Mouse (Mus musculus) Patski (cell line): ENCODE measurements around the gene Npc1l1. TPM values are rescaled to one million over a fixed set of nuclear protein-coding genes. Genes with fewer than 3 reads are reported as not detected.

Source experiments
- ATAC-seq: fragments of 100-300 bp; one replicate; pipeline ENCODE4 v1.8.0; 2021
- CTCF ChIA-PET: fragments of 350-600 bp; sonication (Branson Sonifier 250); formaldehyde crosslinking; loops from one replicate; lab custom pipeline; 2022; ENCODE audit warnings: inconsistent platforms; lab: Charles Lee
- POLR2A ChIA-PET: fragments of 350-600 bp; sonication (Branson Sonifier 250); formaldehyde crosslinking; loops from one replicate; lab custom pipeline; 2022; ENCODE audit warnings: antibody characterized with exemption, inconsistent platforms; lab: Charles Lee
- DNase-seq: peaks from one replicate; pipeline ENCODE4 v3.0.0-alpha.2; 2011; ENCODE audit warnings: low read depth, low spot score
- H3K27me3 ChIP-seq: fragments of 371-371 bp; one replicate; pipeline ENCODE4 v1.5.1; 2021
- CTCF ChIP-seq: fragments of 100-300 bp; IDR thresholded peaks from one replicate; pipeline ENCODE4 v1.5.1; 2021
- in situ Hi-C: fragments of 300-500 bp; cut with MboI; formaldehyde crosslinking; loops from 3 replicates; pipeline ENCODE4 v1.11.1; 2018; ENCODE audit warnings: low pct_unique_long_range_greater_than_20kb, mixed read lengths
- polyA plus RNA-seq: library from polyadenylated mRNA; unstranded; gene quantifications from one replicate; pipeline ENCODE4 v1.2.3, GENCODE M21; 2021

Gene Npc1l1
- polyA plus RNA-seq, 1 experiment from 2014 or later, result 0.24 TPM

- in situ Hi-C loops, result no loop called here
Measured at GRCm38 (mm10) chr11:6208158-6208557, 21.8 kb downstream of the Npc1l1 start.

DNA sequence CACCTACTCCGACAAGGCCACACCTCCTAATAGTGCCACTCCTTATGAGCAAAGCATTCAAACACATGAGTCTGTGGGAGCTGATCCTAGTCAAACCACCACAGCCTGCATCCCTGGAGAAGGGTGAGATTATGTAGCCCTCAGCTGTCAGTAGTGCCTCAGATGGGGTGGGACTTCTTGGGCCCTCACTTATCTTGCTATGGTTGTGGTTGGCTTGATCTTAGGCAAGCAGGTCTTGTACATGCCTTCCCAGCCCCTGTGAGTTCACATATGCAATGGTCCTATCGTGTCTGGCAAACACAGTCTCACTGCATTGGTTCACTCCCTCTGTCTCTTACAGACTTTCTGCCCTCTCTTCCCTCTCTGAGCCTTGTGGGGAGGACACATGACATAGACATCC is 22.9 kb downstream of the Npc1l1 start:
- no peak for TF ChIP-seq CTCF
- in situ Hi-C loops, result no loop called here
- H3K27me3 ChIP-seq, result peaks cover 17% of the 10 kb centered on the region
- ATAC-seq (no peak), DNase-seq (no peak)
- ChIA-PET POLR2A (no interaction called here), CTCF (no interaction called here)

More at GRCm38 (mm10) chr11:6208158-6208557, 21.8 kb downstream of the Npc1l1 start:
- POLR2A ChIA-PET, result interaction anchor here (0.9 kb wide), 1 partner anchor 16 kb away, joined by 4 read pairs; no protein-coding TSS in a partner anchor
- DNase-seq (no peak), ATAC-seq (no peak)
- CTCF ChIA-PET, result no interaction called here
- TF ChIP-seq CTCF, result no peak
- peaks cover 17% of the 10 kb centered on the region for H3K27me3 ChIP-seq

GRCm38 (mm10) chr11:6200570-6200969 is 29.4 kb downstream of the Npc1l1 start:
- CTCF ChIA-PET, result no interaction called here
- no peak for ATAC-seq
- DNase-seq, result no peak
- H3K27me3 ChIP-seq, result peaks cover 8% of the 10 kb centered on the region
- POLR2A ChIA-PET, result interaction anchor here (0.6 kb wide), 1 partner anchor 80 kb away, joined by 3 read pairs; no protein-coding TSS in a partner anchor
- in situ Hi-C loops, result no loop called here
- no peak for TF ChIP-seq CTCF

DNA sequence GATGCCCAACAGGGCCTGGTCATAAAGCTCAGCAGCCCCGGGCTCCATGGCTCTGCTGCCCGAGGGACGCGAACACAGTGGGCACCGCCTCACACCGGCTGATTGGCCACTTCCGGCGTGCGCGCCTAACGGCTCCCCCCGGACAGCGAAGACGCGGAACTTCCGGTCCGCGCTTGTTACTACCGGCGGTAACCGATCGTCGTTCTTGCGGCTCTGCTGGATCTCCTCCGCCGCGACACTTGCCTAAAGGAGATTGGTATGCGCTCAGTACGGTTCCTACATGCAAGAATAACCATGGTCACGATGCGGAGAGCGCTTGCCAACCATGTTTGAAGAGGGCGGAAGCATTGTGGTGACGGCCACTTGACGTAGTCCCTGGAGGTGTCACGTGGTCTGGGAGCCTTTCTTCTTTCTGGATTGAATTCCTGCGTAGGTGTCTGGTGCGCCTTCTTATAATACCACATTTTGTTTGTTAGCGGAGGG is 29.8 kb downstream of the Npc1l1 start, which contains the start of gene Nudcd3:
TSS of gene Nudcd3 (minus strand) at position 329 of the 483 bp plus-strand sequence.
- no peak for TF ChIP-seq CTCF
- in situ Hi-C loops, result no loop called here
- ChIA-PET POLR2A (interaction anchor here (0.6 kb wide), 1 partner anchor 81 kb away, joined by 3 read pairs; no protein-coding TSS in a partner anchor), CTCF (no interaction called here)
- ATAC-seq (peak; percentile 61), DNase-seq (peak; percentile 75)
- H3K27me3 ChIP-seq, result peaks cover 3% of the 10 kb centered on the region

- TF ChIP-seq CTCF, result no peak
- POLR2A ChIA-PET, result interaction anchor here (0.6 to 1.0 kb wide), 2 partner anchors 81 to 223 kb away, joined by 3 to 4 read pairs; no protein-coding TSS in a partner anchor
- peaks cover under 1% of the 10 kb centered on the region for H3K27me3 ChIP-seq
- peak; percentile 26 for ATAC-seq
- DNase-seq, result no peak
- in situ Hi-C loops, result no loop called here
- CTCF ChIA-PET, result no interaction called here
Measured at GRCm38 (mm10) chr11:6199410-6200086, 30.4 kb downstream of the Npc1l1 start, which contains the start of gene A730071L15Rik. Gene A730071L15Rik, plus strand, starts transcription at chr11:6200029.

DNA sequence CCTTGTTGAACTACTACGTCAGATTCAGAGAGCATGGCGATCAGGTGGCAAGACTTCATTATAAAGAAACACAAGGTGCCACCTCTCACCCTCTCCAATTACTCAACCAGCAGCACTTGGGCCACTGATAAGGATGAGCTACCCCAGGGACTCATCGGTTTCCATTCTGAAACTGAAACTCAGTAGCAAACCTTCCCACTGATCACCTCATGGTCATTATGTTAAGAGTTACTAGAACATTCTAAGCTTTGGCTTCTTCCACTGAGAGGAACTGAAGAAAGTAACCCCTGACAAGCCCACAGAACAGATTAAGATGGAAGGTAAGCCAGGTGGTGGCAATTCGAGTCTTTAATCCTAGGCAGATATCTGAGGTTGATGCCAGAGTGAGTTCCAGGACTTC is 31.5 kb downstream of the Npc1l1 start:
- ChIA-PET POLR2A (interaction anchor here (1.0 kb wide), 1 partner anchor 222 kb away, joined by 4 read pairs; no protein-coding TSS in a partner anchor), CTCF (interaction anchor here (2.1 kb wide), 1 partner anchor 10 kb away, joined by 6 read pairs; no protein-coding TSS in a partner anchor)
- ATAC-seq (no peak), DNase-seq (no peak)
- TF ChIP-seq CTCF, result no peak
- in situ Hi-C loops, result no loop called here
- H3K27me3 ChIP-seq, result no peaks in the 10 kb centered on the region

- H3K27me3 ChIP-seq, result no peaks in the 10 kb centered on the region
- no peak for TF ChIP-seq CTCF
- in situ Hi-C loops, result no loop called here
- ATAC-seq (no peak), DNase-seq (no peak)
- ChIA-PET CTCF (interaction anchor here (2.1 kb wide), 1 partner anchor 9 kb away, joined by 6 read pairs; no protein-coding TSS in a partner anchor), POLR2A (no interaction called here)
Measured at GRCm38 (mm10) chr11:6196780-6197179, 33.2 kb downstream of the Npc1l1 start.

- no peaks in the 10 kb centered on the region for H3K27me3 ChIP-seq
- no peak for ATAC-seq
- in situ Hi-C loops, result loop anchor here (10.0 kb wide), 1 partner anchor 153 kb away; no protein-coding TSS in a partner anchor
- peak; percentile 81 for DNase-seq
- CTCF ChIA-PET, result interaction anchor here (0.7 to 2.1 kb wide), 13 partner anchors 9 to 196 kb away, joined by 3 to 11 read pairs (median 4); no protein-coding TSS in a partner anchor
- peak; percentile 98 for TF ChIP-seq CTCF
- POLR2A ChIA-PET, result no interaction called here
Measured at GRCm38 (mm10) chr11:6187878-6188277, 42.1 kb downstream of the Npc1l1 start.

DNA sequence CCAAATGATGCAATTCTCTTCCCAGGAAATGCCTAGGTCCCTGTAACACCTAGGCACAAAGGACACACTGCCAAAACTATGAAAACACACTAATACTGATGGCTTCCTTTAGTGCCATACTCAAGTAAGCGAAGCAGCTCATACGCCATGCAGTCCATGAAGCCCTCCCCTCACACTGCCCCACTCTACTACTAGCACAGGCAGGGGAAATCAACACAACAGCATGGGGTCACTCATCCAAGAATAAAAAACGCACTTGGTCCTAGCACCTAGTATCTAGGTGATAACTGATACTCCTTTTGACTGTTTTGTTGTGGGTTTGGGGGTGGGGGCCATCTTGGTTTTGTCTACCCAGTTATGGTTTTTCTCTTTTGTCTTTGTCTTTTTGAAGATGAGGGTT is 42.5 kb downstream of the Npc1l1 start:
- ChIA-PET POLR2A (no interaction called here), CTCF (interaction anchor here (0.9 to 2.1 kb wide), 9 partner anchors 9 to 197 kb away, joined by 3 to 11 read pairs (median 4); no protein-coding TSS in a partner anchor)
- DNase-seq, result no peak
- no peak for ATAC-seq
- TF ChIP-seq CTCF, result no peak
- H3K27me3 ChIP-seq, result no peaks in the 10 kb centered on the region
- in situ Hi-C loops, result loop anchor here (10.0 kb wide), 1 partner anchor 153 kb away; no protein-coding TSS in a partner anchor

- POLR2A ChIA-PET, result no interaction called here
- TF ChIP-seq CTCF, result no peak
- ATAC-seq (no peak), DNase-seq (no peak)
- no peaks in the 10 kb centered on the region for H3K27me3 ChIP-seq
- in situ Hi-C loops, result loop anchor here (10.0 kb wide), 1 partner anchor 150 kb away; no protein-coding TSS in a partner anchor
- CTCF ChIA-PET, result interaction anchor here (1.6 kb wide), 1 partner anchor 157 kb away, joined by 3 read pairs; no protein-coding TSS in a partner anchor
Measured at GRCm38 (mm10) chr11:6184202-6184935, 45.6 kb downstream of the Npc1l1 start.
